Mouse (Mus musculus) central nervous system, embryonic 14 days (tissue): ENCODE results near the gene Casp1. TPM values are rescaled to one million over a fixed set of nuclear protein-coding genes. Genes with fewer than 3 reads are reported as not detected.

Experiments used
- polyA plus RNA-seq: library from polyadenylated mRNA; depleted of rRNA; stranded (reverse); fragments of >200 nt; gene quantifications from 2 replicates; pipeline ENCODE4 v1.2.3, GENCODE M21; 2012; rRNA removed

Casp1 gene
- 0.63 and 0.64 TPM in 2 replicates for polyA plus RNA-seq

DNA sequence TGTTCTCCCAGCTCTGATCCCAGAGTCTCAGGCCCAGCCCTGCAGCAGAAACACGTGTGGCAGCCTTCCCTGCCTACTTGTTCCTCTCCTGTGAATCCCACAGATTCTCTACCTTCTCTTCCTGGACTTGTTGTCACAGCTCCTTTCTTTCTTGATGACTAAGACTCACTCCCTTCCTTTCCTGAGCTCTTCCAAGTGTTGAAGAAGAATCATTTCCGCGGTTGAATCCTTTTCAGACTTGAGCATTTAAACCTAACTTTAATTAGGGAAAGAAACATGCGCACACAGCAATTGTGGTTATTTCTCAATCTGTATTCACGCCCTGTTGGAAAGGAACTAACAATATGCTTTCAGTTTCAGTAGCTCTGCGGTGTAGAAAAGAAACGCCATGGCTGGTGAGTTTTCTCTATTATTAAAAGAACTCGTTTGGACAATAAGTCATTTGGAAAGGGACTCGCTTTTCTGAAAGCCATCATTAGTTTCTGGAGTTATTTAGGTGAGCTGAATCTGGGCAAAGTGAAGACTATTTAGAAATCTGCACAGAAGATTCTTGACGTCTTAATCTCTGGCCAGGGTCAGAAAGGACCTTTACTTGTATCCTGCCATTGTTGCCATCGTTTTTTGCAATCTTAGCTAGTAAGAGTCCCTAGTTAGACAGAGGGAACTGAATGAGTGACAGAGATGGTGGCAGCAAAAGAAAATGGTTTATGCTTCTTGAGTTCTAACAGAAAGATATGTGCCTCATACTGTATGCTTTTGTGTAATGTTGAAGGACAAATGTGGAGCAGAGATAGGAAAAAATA, at the start of gene Casp1:
Casp1 (plus strand) TSS at position 189 of the 803 bp plus-strand sequence.

GRCm38 (mm10) chr9:5308561-5308960, 10.2 kb downstream of the Casp1 start, which contains the start of gene Casp4:
Gene Casp4, plus strand, starts transcription at chr9:5308828.

GRCm38 (mm10) chr9:5345291-5345898, 47.1 kb downstream of the Casp1 start, which contains the start of gene Casp12:
Gene Casp12, plus strand, starts transcription at chr9:5345430.

Other genes starting within 250 kb of the Casp1 start
- gene Casp4, start 10.3 kb downstream of the Casp1 start, polyA plus RNA-seq: 0.98 and 1.8 TPM in 2 replicates
- 0.59 and 1.3 TPM in 2 replicates for gene Casp12, start 46.9 kb downstream of the Casp1 start, polyA plus RNA-seq